Mouse (Mus musculus): Measurements from ENCODE around the gene Cux2.

The Cux2 gene

DNA sequence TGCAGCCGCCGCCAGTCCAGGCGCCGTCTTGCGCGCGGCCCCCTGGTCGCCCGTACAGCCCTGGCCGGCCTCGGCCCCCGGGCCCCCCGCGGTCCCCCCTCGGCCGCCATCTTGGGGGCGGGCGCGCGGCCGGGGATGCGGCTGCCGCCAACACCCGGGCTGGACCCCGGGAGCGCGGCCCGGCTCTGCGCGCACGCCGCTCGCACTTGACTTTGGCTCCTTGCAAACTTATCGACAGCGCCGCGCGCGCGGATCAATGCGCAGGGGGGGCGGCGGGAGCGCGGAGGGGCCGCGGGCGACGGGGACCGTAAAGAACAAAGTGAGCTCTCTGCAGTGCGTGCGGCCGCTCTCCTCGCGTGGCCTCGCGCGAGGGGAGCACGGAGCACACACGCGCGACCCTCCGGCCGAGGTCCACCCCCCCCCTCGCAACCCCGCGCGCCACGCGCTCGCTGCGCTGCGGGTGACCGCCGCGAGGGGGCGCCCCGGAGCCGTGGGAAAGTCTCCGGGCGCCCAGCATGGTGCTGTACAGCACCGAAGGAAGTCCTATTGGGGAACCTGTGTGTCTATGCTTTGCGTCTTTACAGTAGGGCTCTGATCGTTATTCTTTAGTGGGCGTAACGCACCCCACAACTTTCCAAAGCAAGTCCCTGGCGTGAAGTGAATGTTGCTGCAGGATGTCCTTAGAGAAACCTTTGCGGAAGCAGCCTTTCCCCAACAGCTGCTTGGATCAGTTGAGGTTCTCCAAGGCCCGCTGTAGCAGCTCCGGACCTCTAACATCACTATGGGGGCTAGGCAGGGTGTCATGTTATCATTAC is at the start of gene Cux2:
Gene Cux2, minus strand, starts transcription at position 86 of the 815 bp plus-strand sequence.
- DNase-seq (ENCODE audit: low spot score in 2 of 2): peak; percentile 66 to 74

DNA sequence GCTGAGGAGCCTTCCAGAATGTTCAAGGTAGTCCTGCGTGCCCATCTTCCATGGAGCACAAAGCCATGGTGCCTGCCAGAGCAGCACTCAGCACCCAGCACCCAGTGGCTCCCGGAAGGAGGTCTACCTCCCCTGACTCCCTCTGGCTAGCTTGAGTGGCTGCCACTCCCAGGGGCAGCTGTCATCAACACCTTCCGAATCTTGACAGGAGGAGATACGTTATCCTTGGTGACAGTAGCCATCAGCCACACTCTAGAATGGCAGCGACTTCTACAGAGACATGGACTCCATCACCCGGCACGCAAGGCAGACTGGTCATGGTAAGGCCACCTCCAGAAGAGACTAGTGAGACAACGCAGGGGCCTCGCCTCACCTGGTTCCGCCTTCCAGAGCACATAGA is 44.5 kb upstream of the Cux2 start:
- no peak for DNase-seq (ENCODE audit: low spot score in 2 of 2)

DNA sequence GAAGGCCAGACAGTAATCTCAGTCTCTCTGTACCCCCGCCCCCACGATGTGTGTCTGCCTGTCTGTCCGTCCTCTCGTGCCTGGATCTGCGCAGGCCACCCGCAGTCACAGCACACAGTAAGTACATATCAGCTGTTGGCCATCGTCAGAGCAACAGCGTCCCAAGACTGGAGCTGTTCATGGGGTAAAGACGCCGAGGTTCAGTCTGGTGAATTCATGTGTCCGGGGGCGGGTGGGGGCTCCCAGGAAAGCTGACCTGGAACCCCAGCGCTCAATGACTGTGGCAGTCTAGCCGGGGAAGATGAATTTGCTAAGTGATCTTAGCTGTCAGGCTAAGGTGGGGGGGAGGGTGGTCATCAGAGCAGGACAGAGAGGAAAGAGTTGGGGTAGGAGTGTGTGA is 43.8 kb upstream of the Cux2 start:
- DNase-seq (ENCODE audit: low spot score in 2 of 2): no peak

DNA sequence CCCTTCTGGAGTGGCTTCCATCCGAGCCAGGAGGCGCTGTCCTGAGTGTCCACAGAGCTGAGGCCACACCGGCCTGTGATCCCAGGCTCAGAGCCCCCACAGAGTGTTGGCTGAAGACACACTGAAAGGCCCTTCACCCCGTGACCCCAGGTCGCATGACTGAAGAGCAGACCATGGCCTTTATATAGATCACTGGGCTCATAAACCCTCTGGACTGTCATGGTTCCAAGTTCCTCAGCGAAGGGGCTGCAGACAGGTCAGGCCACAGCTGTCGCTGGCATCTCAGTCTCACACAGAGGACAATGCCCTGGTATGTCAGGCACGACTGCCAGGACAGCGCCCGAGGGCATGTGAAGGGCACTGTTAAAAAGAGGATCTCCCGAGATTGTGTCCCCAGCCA is 42.9 kb upstream of the Cux2 start:
- no peak for DNase-seq (ENCODE audit: low spot score in 2 of 2)

DNA sequence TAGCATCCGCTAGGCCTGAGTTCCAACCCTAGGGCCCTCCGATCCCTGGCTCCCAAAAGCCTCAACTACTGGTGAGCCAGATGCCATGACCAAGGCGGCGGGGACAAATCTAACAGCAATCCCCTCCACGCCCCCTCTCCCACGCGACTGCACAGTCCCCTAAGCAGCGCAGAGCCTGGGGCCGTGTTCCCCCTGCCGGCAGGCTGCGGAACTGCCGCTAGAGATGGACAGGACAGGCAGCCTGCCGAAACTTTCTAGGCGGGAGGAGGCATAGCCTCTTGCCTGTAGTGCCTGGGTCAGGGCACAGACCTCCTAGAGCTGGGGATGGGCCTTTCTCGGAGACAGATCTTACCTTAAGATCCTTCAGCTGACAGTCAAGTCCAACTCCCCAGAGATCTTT is 41.2 kb upstream of the Cux2 start:
- DNase-seq (ENCODE audit: low spot score in 2 of 2): peak in 1 of 2 experiments; percentile 42

DNA sequence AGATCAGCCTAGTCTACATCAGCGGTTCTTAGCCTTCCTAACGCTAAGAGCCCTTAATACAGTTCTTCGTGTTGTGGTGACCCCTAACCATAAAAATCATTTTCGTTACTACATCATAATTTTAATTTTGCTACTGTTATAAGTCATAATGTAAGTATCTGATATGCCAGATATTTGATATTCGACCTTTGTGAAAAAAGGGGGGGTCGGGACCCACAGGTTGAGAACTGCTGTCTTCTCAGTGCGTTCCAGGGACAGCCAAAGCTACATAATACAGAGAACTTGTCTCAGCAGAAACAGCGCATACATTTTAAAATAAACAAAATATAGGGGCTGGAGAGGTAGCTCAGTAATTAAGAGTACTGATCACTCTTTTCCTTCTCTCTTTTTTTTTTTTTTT is 39.8 kb upstream of the Cux2 start:
- no peak for DNase-seq (ENCODE audit: low spot score in 2 of 2)

GRCm38 (mm10) chr5:122088917-122089316 is 39.0 kb upstream of the Cux2 start:
- DNase-seq (ENCODE audit: low spot score in 2 of 2): peak; percentile 65 to 87

- DNase-seq (ENCODE audit: low spot score in 2 of 2): no peak
Observed at GRCm38 (mm10) chr5:122086121-122086520, 36.2 kb upstream of the Cux2 start.

- no peak for DNase-seq (ENCODE audit: low spot score in 2 of 2)
Observed at GRCm38 (mm10) chr5:122085291-122085690, 35.4 kb upstream of the Cux2 start.

GRCm38 (mm10) chr5:122084470-122084869 is 34.6 kb upstream of the Cux2 start:
- DNase-seq (ENCODE audit: low spot score in 2 of 2): no peak

DNA sequence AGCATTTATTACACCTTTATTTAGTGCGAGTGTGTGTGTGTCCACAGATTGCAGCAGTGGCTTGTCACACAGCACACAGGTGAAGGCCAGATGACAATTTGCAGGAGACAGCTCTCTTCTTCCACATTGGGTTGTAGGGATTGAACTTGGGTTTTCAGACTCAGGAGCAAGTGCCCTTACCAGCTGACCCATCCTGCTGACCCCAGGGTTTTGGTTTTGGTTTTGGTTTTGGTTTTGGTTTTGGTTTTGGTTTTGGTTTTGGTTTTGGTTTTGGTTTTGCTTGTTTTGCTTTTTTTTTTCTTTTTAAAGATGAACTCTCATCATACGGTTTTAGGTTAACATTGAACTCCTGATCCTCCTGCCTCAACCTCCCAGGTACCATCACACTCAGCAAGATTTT is 33.4 kb upstream of the Cux2 start:
- no peak for DNase-seq (ENCODE audit: low spot score in 2 of 2)

DNA sequence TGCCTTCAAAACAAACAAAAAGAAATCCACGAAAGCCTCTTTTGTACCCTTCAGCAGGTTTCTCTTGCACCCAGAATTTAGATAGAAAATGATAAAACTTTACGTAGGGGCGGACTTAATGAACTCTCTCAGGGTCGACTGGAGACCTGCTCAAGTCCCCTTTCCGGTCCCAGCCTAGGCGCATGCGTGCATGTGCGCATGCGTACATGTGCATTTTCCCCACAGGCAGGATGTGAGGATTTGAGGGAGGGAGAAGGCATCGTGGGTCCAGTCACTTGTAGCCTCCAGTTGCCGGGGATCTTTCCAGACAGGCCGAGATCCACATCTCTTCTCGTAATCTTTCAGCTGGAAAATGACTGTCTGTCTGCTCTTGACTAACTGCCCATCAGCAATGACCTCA is 31.6 kb upstream of the Cux2 start:
- DNase-seq (ENCODE audit: low spot score in 2 of 2): no peak

- DNase-seq (ENCODE audit: low spot score in 2 of 2): peak; percentile 75 to 82
Observed at GRCm38 (mm10) chr5:122080930-122081329, 31.0 kb upstream of the Cux2 start.

DNA sequence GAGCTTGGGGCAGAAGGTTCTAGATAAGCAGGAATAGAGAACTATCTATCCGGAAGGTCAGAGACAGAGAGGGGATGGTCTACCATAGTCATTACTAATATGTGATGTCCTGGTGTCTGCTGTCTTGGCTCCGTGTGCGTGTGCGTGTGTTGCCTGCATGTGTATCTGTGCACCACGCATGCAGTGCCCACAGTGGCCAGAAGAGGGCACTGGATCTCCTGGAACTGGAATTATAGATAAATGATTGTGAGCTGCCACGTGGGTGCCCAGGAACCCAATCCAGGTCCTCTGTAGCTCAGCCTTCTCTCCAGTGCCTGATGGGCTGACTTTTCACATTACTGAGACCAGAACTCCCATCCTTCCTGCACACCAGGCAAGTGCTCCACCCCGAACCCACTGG is 29.9 kb upstream of the Cux2 start:
- no peak for DNase-seq (ENCODE audit: low spot score in 2 of 2)

- DNase-seq (ENCODE audit: low spot score in 2 of 2): no peak
Observed at GRCm38 (mm10) chr5:122077244-122077643, 27.3 kb upstream of the Cux2 start.

DNA sequence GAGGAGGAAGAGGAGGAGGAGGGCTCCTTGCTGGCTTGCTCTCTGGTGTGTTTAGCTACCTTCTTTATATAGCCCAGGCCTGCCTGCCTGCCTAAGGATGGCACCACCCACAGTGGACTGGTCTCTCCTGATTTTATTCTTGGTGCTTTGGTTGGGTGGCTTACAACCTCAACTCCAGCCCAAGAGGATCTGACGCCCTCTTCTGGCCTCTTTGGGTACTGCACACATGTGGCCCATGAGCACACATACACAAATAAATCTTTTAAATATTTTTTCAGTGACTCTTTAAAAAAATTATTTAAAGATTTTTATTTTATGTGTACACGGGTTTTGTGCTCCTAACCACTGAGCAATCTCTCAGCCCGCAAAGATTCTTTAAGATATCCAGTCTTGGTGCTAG is 25.8 kb upstream of the Cux2 start:
- no peak for DNase-seq (ENCODE audit: low spot score in 2 of 2)

- DNase-seq (ENCODE audit: low spot score in 2 of 2): no peak
Observed at GRCm38 (mm10) chr5:122071997-122072396, 22.1 kb upstream of the Cux2 start.

DNA sequence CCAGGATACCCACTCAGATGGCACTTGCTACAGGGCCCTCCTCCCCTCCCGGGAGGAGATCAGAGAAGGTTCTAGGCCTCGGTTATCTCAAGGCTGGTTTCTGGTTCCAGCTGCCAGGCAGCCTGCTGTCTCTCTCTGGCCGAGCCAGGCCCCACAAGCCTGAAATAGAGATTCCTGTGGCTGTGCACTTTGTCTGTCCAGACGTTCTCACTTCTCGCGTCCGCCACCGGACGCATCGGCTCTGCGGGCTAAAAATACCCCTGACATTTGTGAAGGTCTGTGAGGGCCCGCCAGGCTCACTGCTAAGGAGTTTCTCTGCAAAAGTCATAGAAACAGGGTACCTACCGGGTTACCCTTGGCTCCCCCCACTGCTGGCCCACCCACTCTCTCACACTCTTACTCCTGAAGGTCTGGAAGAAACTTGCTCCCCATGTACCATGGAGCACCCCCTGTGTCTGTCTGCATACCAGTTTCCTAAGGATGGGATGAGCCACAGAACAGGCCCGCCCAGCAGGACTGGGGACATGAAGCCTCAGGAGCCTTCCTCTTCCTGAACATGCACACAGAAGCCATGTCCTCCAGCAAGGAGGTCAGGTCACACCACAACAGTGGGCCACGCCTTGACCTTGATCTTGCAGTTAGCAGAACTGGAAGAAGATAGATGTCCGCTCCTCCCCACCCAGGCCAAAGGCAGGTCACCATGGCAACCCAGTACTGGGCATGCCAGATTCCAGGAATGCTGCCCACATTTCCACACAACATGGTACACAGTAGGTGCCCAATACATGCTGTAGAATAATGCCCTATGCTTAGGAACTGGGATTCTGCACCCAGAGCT is 21.3 kb upstream of the Cux2 start:
- DNase-seq (ENCODE audit: low spot score in 2 of 2): no peak

DNA sequence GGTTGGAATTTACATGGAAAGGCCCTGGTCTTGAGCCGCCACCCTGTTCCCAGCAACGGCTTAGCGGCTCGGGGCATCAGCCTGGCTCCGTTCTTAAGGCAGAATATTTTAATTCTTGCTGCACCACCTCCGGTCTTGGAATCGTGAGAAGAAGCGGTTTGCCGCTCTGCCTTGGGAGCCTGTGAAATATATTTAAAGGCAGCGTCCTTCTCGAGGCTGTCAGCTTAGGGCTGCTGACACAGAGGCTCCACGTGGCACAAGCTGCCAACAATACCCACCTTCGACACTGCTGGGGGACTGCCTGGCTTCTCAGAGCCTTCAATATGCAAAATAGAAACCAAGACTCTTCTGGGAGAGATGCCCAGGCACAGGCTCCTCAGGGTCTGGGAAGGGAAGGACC is 18.7 kb upstream of the Cux2 start:
- no peak for DNase-seq (ENCODE audit: low spot score in 2 of 2)

GRCm38 (mm10) chr5:122063204-122063933 is 13.5 kb upstream of the Cux2 start:
- DNase-seq (ENCODE audit: low spot score in 2 of 2): peak in 1 of 2 experiments; percentile 46

DNA sequence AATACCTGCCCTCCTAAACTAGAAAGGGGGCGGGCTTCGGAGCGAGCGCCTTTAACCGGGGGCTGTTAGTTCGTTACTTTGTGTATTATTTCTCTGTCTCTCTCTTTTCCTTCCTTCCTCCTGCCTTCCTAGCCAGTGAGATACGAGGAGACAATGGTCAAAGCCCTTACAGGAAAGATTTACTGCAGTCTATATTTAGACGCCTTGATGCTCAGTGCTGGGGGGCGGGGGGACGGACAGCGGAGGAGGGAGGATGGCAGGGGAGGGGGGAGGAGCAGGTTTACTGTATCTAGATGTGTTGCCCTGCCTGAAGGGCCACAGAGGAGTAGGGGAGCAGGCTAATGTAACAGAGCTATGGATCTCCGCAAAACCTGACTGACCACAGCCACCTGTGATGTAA is 12.6 kb upstream of the Cux2 start:
- DNase-seq (ENCODE audit: low spot score in 2 of 2): no peak

DNA sequence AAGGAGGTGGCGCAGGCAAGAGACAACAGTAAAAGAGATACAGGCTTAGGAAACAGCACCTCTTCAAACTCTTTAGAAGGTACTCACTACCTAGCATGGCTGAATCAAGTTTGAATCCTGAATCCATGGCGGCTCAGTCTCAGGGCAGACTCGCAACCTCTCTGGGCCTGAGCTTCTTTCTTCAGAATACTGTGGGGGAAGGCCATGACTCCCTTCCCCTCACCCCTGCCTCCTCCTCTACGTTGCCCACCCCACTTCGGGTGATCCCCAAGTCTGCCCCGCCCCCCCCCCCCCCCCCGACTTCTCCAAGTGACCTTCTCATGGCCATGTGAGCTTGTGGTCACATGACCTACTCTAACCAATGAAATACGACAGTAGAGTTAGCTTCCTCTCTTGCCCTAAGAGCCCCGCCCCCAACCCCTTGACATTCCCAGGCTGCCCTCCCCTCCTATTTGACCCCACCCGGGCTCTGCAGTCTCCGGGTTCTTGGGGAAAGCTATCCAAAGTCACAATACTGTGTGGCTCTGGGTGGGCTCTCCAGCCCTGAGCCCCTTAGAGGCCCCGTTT is 10.9 kb upstream of the Cux2 start:
- no peak for DNase-seq (ENCODE audit: low spot score in 2 of 2)

Measured in frontal cortex, postnatal 10 days (tissue).